Mouse (Mus musculus) NIH3T3 (cell line): ENCODE results near the gene Olfr60.

ENCODE experiments used
- DNase-seq: peaks from one replicate; pipeline ENCODE4 v3.0.0-alpha.2; 2012; ENCODE audit warnings: low read depth

Olfr60 gene

GRCm38 (mm10) chr7:140361571-140361970, at the start of gene Olfr60:
TSS of gene Olfr60 (minus strand) at chr7:140361671.
- no peak for DNase-seq

DNA sequence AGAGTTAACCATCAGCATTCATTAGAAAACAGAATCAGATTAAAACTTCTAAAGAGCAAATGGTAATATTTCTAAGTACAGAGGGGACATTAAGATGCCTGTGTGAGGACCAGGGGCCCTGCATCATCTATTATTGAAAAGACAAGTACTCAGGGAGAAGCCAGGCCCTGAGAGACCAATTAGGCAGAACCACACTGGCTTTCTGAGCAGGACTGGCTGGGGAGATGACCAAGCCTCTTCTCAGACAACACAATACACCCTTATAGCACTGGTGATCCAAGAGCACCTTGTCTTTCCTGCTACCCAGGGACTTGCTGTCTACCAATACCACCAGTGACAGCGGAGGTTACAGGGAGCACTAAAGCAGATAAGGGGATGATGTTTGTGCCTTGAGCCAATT, 41.3 kb upstream of the Olfr60 start, which contains the start of gene Olfr531:
Olfr531 (minus strand) TSS at position 101 of the 400 bp plus-strand sequence.
- no peak for DNase-seq

GRCm38 (mm10) chr7:140376911-140377310, 15.4 kb upstream of the Olfr60 start:
- no peak for DNase-seq

GRCm38 (mm10) chr7:140376231-140376630, 14.8 kb upstream of the Olfr60 start, which contains the start of gene Olfr530:
TSS of gene Olfr530 (minus strand) at chr7:140376331.
- no peak for DNase-seq

DNA sequence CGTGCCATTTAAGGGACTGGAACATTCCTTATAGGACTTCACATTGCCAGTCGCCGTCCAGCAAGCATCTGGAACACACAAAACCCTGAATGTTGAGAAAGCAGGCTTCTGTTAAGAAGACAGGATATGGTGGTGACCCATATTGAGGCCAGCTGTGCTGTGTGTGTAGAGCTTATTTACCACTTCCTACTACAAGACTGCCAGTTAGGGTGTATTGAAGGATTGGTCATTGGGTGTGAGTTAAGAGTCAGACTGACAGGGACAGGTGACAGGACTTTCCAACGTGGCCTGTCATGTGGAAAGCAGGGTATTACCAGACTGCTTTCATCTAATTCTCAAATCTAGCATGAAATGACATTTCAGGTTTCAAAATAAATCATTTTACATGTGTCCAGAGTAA, 12.8 kb upstream of the Olfr60 start:
- no peak for DNase-seq

DNA sequence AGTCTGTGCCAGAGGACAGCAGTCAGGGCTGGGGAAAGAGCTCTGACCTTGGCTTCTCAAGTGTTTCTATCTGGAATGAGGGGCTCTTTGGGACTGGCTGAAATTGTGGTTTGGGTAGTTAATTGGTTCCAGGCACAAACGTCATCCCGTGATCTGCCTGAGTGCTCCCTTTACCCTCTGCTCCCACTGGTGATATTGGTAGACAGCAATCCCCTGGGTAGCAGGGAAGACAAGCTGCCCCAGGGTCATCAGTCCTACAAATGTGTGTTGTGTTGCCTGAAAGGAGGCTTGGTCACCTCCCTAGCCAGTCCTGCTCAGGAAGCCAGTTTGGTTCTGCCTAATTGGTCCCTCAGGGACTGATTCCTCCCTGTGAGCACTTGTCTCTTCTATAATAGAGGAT, 27.8 kb downstream of the Olfr60 start, which contains the start of gene Olfr527:
Olfr527 (plus strand) TSS at position 301 of the 400 bp plus-strand sequence.
- no peak for DNase-seq

- no peak for DNase-seq
These were observed 31.6 kb downstream of the Olfr60 start for GRCm38 (mm10) chr7:140329766-140330304.

- no peak for DNase-seq
These were observed 40.3 kb downstream of the Olfr60 start for GRCm38 (mm10) chr7:140321135-140321534.

DNA sequence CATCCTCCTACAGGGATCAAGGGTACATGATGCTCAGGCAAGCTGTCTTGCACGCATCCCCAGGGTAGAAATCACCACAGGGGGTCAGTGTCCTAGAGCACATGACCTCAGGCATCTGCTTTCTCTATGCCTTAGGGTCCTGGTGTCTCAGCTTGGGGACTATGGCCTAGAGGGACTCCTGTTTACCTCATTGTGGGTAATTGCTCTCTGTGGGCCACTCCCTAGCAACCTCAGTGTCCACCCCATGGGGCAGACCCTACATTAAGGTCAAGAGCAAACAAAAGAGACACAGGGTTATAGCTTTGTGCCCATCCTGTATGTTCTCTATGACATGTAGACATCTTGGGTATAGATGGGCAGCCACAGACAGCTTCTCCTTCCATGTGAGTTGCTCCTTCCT, 40.9 kb downstream of the Olfr60 start, which contains the start of gene Olfr525:
Olfr525 (plus strand) TSS at position 301 of the 400 bp plus-strand sequence.
- DNase-seq: no peak

GRCm38 (mm10) chr7:140319861-140320385, 41.5 kb downstream of the Olfr60 start:
- no peak for DNase-seq

DNA sequence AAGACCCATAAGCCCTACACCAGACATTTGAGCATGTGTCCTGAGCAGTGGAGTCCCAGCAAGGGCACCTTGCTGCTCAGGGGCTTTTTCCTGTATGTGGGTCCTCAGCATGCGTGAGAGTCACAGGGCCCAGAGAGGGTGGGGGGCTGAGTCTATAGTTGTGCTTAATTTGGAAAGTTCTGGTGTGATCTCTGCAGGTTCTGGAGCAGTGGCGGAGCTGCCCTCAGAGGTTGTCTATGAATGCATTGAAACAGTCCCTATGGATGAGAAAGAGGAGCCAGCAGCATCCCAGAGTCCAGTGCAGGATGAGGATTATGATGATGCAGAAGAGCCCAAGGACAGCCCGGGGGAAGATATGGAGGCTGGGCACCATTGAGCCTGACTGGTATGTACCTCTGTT, 62.1 kb downstream of the Olfr60 start:
- DNase-seq: no peak

GRCm38 (mm10) chr7:140296876-140297275, 64.6 kb downstream of the Olfr60 start:
- no peak for DNase-seq

- no peak for DNase-seq
These were observed 65.7 kb downstream of the Olfr60 start for GRCm38 (mm10) chr7:140295746-140296145.
